Mouse (Mus musculus): ENCODE results near the gene Ccdc69. TPM values are rescaled to one million over a fixed set of nuclear protein-coding genes. Genes with fewer than 3 reads are reported as not detected.

The Ccdc69 gene
- polyA plus RNA-seq, 1 experiment from 2014 or later = 0.14 TPM

DNA sequence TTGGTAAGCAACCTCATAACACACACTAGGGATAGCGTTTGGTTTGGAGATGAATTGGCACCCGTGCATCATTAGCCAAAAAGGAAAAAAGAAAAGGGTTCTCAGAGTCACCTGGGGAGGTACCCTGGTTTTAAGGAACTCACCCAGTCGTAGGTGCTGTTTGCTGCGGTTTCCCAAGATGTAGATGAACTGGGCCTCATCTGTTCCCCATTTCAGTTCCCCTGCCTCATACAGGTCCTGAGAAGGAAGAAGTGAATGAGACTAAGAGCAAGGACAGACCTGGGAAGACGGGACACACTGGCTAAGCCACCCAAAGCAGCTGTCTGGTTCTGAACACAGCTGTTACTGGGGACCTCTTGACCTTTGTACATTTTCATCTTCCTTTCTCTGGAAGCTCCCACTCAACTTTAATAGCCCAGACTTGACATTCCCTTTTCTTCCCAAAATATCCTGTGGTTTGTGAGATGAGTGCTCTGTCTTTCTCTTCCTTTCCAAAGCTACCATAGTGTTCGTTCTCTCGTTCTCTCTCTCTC lies 72.9 kb downstream of the Ccdc69 start:
- DNase-seq = no peak
- no peaks in the 10 kb centered on the region for H3K36me3 ChIP-seq (ENCODE audit: control insufficient read depth, insufficient read depth, low read length)
- 89% methylated on average over 7 of the region's 7 CpGs for WGBS
- no peak overlapping the region for H3K27ac ChIP-seq (replicated peaks; ENCODE audit: low read depth, low read length)
- no peaks in the 10 kb centered on the region for H3K27me3 ChIP-seq (ENCODE audit: control insufficient read depth, insufficient read depth, low read length)
- H3K4me3 ChIP-seq (replicated peaks; ENCODE audit: low read depth, low read length) = no peak overlapping the region
- no peaks in the 10 kb centered on the region for H3K4me1 ChIP-seq (ENCODE audit: control insufficient read depth, insufficient read depth, low read length)
- H3K9ac ChIP-seq (replicated peaks; ENCODE audit: low read length) = no peak overlapping the region
- no peak for ATAC-seq (ENCODE audit: low FRiP score, low TSS enrichment)
- H3K4me2 ChIP-seq (ENCODE audit: low read length) = no peak overlapping the region
- H3K9me3 ChIP-seq (ENCODE audit: control insufficient read depth, low read length) = no peaks in the 10 kb centered on the region; the same call in 1 of the 2 replicates

Other genes with a start within 250 kb of the Ccdc69 start
- 14.4 and 15.6 TPM in 2 replicates for gene Lyrm7, start 217.2 kb downstream of the Ccdc69 start, polyA plus RNA-seq (2014; fragmentation: Nextera tagmentation; extraction: Ambion mirVana)
- 751 and 917 TPM in 2 replicates for gene Hint1, start 211.7 kb downstream of the Ccdc69 start, polyA plus RNA-seq (2014; fragmentation: Nextera tagmentation; extraction: Ambion mirVana)
- gene Gpx3, start 175.7 kb downstream of the Ccdc69 start, polyA plus RNA-seq (2014; fragmentation: Nextera tagmentation; extraction: Ambion mirVana) = 22.2 and 22.6 TPM in 2 replicates
- 15.1 and 15.5 TPM in 2 replicates for gene Tnip1, start 115.2 kb downstream of the Ccdc69 start, polyA plus RNA-seq (2014; fragmentation: Nextera tagmentation; extraction: Ambion mirVana)
- gene Anxa6, start 44.7 kb downstream of the Ccdc69 start, polyA plus RNA-seq (2014; fragmentation: Nextera tagmentation; extraction: Ambion mirVana) = 14.3 and 38.3 TPM in 2 replicates
- gene Gm2a, start 20.0 kb upstream of the Ccdc69 start, polyA plus RNA-seq (2014; fragmentation: Nextera tagmentation; extraction: Ambion mirVana) = 23.4 and 23.6 TPM in 2 replicates
- gene Slc36a3, start 73.6 kb upstream of the Ccdc69 start, polyA plus RNA-seq (2014; fragmentation: Nextera tagmentation; extraction: Ambion mirVana) = not detected in 2 replicates
- 0.12 TPM in 1 of 2 replicates, not detected in the other for gene Slc36a2, start 106.9 kb upstream of the Ccdc69 start, polyA plus RNA-seq (2014; fragmentation: Nextera tagmentation; extraction: Ambion mirVana)
- gene Slc36a1, start 126.2 kb upstream of the Ccdc69 start, polyA plus RNA-seq (2014; fragmentation: Nextera tagmentation; extraction: Ambion mirVana) = 3.1 and 3.6 TPM in 2 replicates